Mouse (Mus musculus) E14TG2a.4 (cell line): ENCODE measurements around the gene Fndc7.

Source experiments
- CTCF ChIP-seq: conservative IDR thresholded peaks from 2 replicates; pipeline ENCODE4 v1.5.1; 2014; ENCODE audit warnings: low read length
- NANOG ChIP-seq: IDR thresholded peaks from 2 replicates; pipeline ENCODE4 v1.6.1; 2014; ENCODE audit warnings: borderline replicate concordance, low read length, mixed read lengths
- POU5F1 ChIP-seq: IDR thresholded peaks from 2 replicates; pipeline ENCODE4 v1.6.1; 2014; ENCODE audit warnings: low read length, borderline replicate concordance

DNA sequence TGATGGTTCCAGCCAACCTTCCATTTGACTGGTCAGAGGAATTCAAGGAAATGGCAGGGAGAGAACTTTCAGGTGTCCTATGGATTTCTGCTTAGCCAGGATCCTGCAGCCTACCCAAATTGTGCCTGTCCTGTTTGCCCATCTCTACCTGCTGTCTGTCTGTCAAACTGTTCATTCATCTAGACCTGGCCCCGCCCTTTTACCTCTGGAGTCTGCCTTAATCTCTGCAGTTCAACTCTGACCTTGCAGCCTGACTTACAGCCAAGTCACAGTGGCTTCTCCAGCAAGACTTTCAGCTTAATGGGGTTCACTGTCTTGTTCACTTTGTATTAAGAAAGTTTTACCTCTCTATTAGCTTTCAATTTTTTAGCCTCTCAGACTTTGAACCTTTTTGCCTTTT lies 36.5 kb upstream of the Fndc7 start:
- TF ChIP-seq CTCF (no peak), POU5F1 (no peak), NANOG (no peak)
